ENCODE assay signal across 9 mouse cellular contexts in genomic region chr13:113869212-113870205, GRCm38 (mm10).
DNase-seq lines count a peak whose midpoint lies in the region; ATAC-seq and TF ChIP-seq lines count a peak whose summit lies in the region.
"Had no signal": no experiment of that assay in that cellular context is flagged by ENCODE, and none has a peak within 500 bp of the region (broad histone marks: within the 10 kb centered on the region; RNA-seq: fewer than 3 reads in every experiment).

No protein-coding gene starts in this region.

- ATAC-seq in cerebellum, adult (ENCODE audit: insufficient number of reproducible peaks, low FRiP score, low TSS enrichment): peak; percentile 39; the same call in 1 of the 2 replicates
- 0 out of 2 replicates have a peak, but pooled peaks have one; percentile 60 for ATAC-seq in kidney, postnatal 0 days (replicated peaks; ENCODE audit: low FRiP score, low read depth)
- peak; percentile 39 for ATAC-seq in lung, embryonic 16.5 days (ENCODE audit: low read depth)

- peak; percentile 89 for TF ChIP-seq CTCF in kidney, postnatal 0 days (IDR thresholded peaks at IDR 0.05; ENCODE audit: low read depth)

- H3K9me3 ChIP-seq in kidney, postnatal 0 days (replicated peaks; ENCODE audit: low read length): no peaks in the 10 kb centered on the region
- no peaks in the 10 kb centered on the region for H3K9me3 ChIP-seq in lung, embryonic 16.5 days (ENCODE audit: control insufficient read depth, low read length)
- H3K9me3 ChIP-seq: lung, embryonic 15.5 days had no signal

- no peak overlapping the region for H3K4me2 ChIP-seq in kidney, postnatal 0 days (ENCODE audit: low read length)
- no peak overlapping the region for H3K4me2 ChIP-seq in lung, embryonic 16.5 days (ENCODE audit: low read depth, low read length)

- H3K9ac ChIP-seq in kidney, postnatal 0 days (ENCODE audit: low read depth, low read length): no peak overlapping the region
- no peak overlapping the region for H3K9ac ChIP-seq in lung, embryonic 16.5 days (ENCODE audit: low read length)
- H3K9ac ChIP-seq: lung, embryonic 15.5 days had no signal

- no peak for DNase-seq in cerebellum, adult 11-12 months
- peak; percentile 69 for DNase-seq in R1 (ENCODE audit: low read depth, low spot score)
- DNase-seq in embryo, embryonic 11 days: peak; percentile 70
- DNase-seq in heart, adult 18-20 months: peak; percentile 62 to 78
- peak; percentile 76 for DNase-seq in kidney, postnatal 0 days (ENCODE audit: low spot score)
- peak; percentile 17 for DNase-seq in retina, postnatal 7 days (ENCODE audit: low read depth, low spot score)

- no peak overlapping the region for H3K4me3 ChIP-seq in kidney, postnatal 0 days (replicated peaks; ENCODE audit: low read depth, low read length)
- H3K4me3 ChIP-seq in lung, embryonic 16.5 days (ENCODE audit: low read length): no peak overlapping the region
- H3K4me3 ChIP-seq: lung, embryonic 15.5 days had no signal

- H3K27me3 ChIP-seq in kidney, postnatal 0 days (ENCODE audit: insufficient read depth, low read length): no peaks in the 10 kb centered on the region
- H3K27me3 ChIP-seq in lung, embryonic 16.5 days (ENCODE audit: control insufficient read depth, insufficient read depth, low read depth, low read length): no peaks in the 10 kb centered on the region
- H3K27me3 ChIP-seq: lung, embryonic 15.5 days had no signal

- 0 out of 2 replicates have a peak, but pooled peaks cover 1% of the 10 kb centered on the region for H3K4me1 ChIP-seq in kidney, postnatal 0 days (replicated peaks; ENCODE audit: insufficient read depth, low read length)
- peaks cover 4% of the 10 kb centered on the region; the same call in 1 of the 2 replicates for H3K4me1 ChIP-seq in lung, embryonic 16.5 days (replicated peaks; ENCODE audit: control insufficient read depth, insufficient read depth, low read length)

- H3K36me3 ChIP-seq in kidney, postnatal 0 days (ENCODE audit: insufficient read depth, low read length): no peaks in the 10 kb centered on the region
- H3K36me3 ChIP-seq in lung, embryonic 16.5 days (ENCODE audit: control insufficient read depth, insufficient read depth, low read length): no peaks in the 10 kb centered on the region
- H3K36me3 ChIP-seq: lung, embryonic 15.5 days had no signal

- H3K27ac ChIP-seq in kidney, postnatal 0 days: no peak overlapping the region
- no peak overlapping the region for H3K27ac ChIP-seq in lung, embryonic 16.5 days (ENCODE audit: low read length)
- H3K27ac ChIP-seq: lung, embryonic 15.5 days had no signal

- 59% methylated on average over 20 of the region's 20 CpGs for WGBS in kidney, postnatal 0 days
- 42% methylated on average over 20 of the region's 20 CpGs for WGBS in lung, embryonic 16.5 days
